Mouse (Mus musculus) heart, adult 2 months (tissue): ENCODE results near the gene 1110032A03Rik.

Experiments used
- CTCF ChIP-seq: fragments of 200-600 bp; IDR thresholded peaks from 2 replicates; pipeline ENCODE4 v1.8.1; 2022; ENCODE audit warnings: antibody characterized with exemption, mild to moderate bottlenecking, moderate library complexity
- EP300 ChIP-seq: fragments of 200-500 bp; IDR thresholded peaks from 2 replicates; pipeline ENCODE4 v1.6.1; 2011; ENCODE audit warnings: low read depth, low read length, control low read depth; ENCODE audit not compliant: insufficient read depth
- POLR2A ChIP-seq: fragments of 200-500 bp; IDR thresholded peaks from 2 replicates; pipeline ENCODE4 v1.6.1; 2011; ENCODE audit warnings: mild to moderate bottlenecking, low read depth, low read length, control low read depth; ENCODE audit not compliant: insufficient read depth

- TF ChIP-seq POLR2A = no peak
- TF ChIP-seq CTCF = no peak
- TF ChIP-seq EP300 = no peak
These were observed 48.6 kb upstream of the 1110032A03Rik start for GRCm38 (mm10) chr9:50823779-50824453.
